Mouse (Mus musculus): ENCODE data around the gene Clps. TPM values are rescaled to one million over a fixed set of nuclear protein-coding genes. Genes with fewer than 3 reads are reported as not detected.

Clps gene
- total and polyA plus RNA-seq, 3 experiments = not detected

- TF ChIP-seq POLR2AphosphoS2 (IDR thresholded peaks at IDR 0.05; ENCODE audit: low read length) (no peak; the same call in 1 of the 2 replicates), EP300 (IDR thresholded peaks at IDR 0.05; ENCODE audit: low read depth in 1 of 2, low read length in 2 of 2) (peak in 1 of 2 experiments; percentile 29; a peak in 1 of 4 replicates), UBTF (IDR thresholded peaks at IDR 0.05; ENCODE audit: borderline replicate concordance, insufficient read depth, low read depth, low read length) (no peak), MYB (IDR thresholded peaks at IDR 0.05; ENCODE audit: low read depth, low read length) (0 out of 2 replicates have a peak, but pooled peaks have one; percentile 21)
Measured at GRCm38 (mm10) chr17:28523355-28524008, 37.1 kb downstream of the Clps start (continued).

DNA sequence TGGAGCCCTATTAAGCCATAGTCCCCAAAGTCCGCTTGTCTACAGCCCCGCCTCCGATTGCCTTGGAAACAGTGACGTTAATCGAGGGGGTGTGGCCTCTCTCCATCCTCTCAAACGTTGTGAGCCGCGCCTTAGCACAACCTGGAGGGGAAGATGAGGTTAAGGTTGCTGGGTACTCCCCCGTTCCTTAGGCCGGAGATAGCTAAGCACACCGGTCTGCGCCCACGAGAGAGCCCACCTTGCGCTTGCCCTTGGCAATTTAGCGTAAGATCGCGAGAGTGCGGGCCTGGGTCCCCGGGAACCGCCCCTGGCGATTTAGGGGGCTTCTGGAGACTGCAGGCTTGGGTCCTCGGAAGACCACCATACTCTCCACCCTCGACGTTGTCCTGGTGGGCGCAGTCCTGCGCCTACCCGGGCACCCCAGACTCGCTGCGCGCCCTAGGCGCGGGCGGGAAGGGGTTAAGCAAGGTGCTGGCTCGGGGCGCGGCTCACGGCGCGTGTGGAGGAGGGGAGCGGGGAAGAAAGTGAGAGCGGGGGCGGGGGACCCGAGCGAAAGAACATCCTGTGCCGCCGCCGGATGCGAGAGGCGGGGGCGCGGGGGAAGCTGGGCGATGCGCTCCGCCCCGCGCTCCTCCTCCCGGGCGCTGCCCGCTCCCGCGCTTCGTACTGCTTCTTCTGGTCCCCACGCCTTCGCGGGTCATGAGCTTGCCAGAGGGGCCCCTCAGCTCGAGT lies 37.8 kb downstream of the Clps start:
- Histone ChIP-seq H3K36me3 (ENCODE audit: control insufficient read depth in 1 of 2, insufficient read depth in 2 of 2, low read length in 2 of 2) (peaks cover 0 to 25% of the 10 kb centered on the region in 2 experiments; a peak in 2 of 4 replicates), H3K79me2 (ENCODE audit: control insufficient read depth, insufficient read depth, low read length, poor library complexity) (peaks cover 5% of the 10 kb centered on the region; the same call in 1 of the 2 replicates), H3K4me3 (ENCODE audit: control insufficient read depth in 1 of 2, insufficient read depth in 1 of 2, low read depth in 2 of 2, low read length in 2 of 2) (peak overlapping the region; percentile 61 to 63), H3K27ac (ENCODE audit: control insufficient read depth, low read depth, low read length) (peak overlapping the region; percentile 93), H3K9ac (ENCODE audit: control insufficient read depth, low read depth, low read length, poor library complexity, severe bottlenecking) (peak overlapping the region; percentile 94), H3K9me3 (replicated peaks; ENCODE audit: insufficient read depth, low read length) (no peaks in the 10 kb centered on the region), H3K4me1 (ENCODE audit: control insufficient read depth in 1 of 2, insufficient read depth in 2 of 2, low read length in 2 of 2) (peaks cover 8 to 34% of the 10 kb centered on the region in 2 experiments; a peak in 3 of 4 replicates), H3K27me3 (ENCODE audit: control insufficient read depth in 1 of 2, insufficient read depth in 2 of 2, low read length in 2 of 2) (no peaks in the 10 kb centered on the region)
- DNase-seq (ENCODE audit: low read depth, low spot score) = peak; percentile 94
- TF ChIP-seq ZMIZ1 (IDR thresholded peaks at IDR 0.05; ENCODE audit: low read depth, low read length) (peak; percentile 72; the same call in 1 of the 2 replicates), MYB (IDR thresholded peaks at IDR 0.05; ENCODE audit: low read depth, low read length) (no peak), ZNF384 (IDR thresholded peaks at IDR 0.05; ENCODE audit: low read depth, low read length) (no peak), POLR2AphosphoS5 (IDR thresholded peaks at IDR 0.05; ENCODE audit: borderline replicate concordance, low read depth, low read length) (no peak), ZC3H11A (IDR thresholded peaks at IDR 0.05; ENCODE audit: low read depth, low read length) (no peak), CTCF (IDR thresholded peaks at IDR 0.05 in 2 of 3, conservative IDR thresholded peaks at IDR 0.05 in 1 of 3; ENCODE audit: control insufficient read depth in 1 of 3, insufficient read depth in 1 of 3, low read depth in 2 of 3, low read length in 3 of 3, poor library complexity in 1 of 3, severe bottlenecking in 1 of 3) (no peak), MAFK (IDR thresholded peaks at IDR 0.05; ENCODE audit: borderline replicate concordance, low read depth, low read length) (no peak), USF1 (IDR thresholded peaks at IDR 0.05; ENCODE audit: low read depth, low read length) (no peak), E2F4 (IDR thresholded peaks at IDR 0.05; ENCODE audit: borderline replicate concordance, low read depth, low read length) (no peak), NRF1 (IDR thresholded peaks at IDR 0.05; ENCODE audit: insufficient read depth, low read depth, low read length, poor library complexity, severe bottlenecking) (no peak), MAX (IDR thresholded peaks at IDR 0.05; ENCODE audit: low read length) (no peak; the same call in 1 of the 2 replicates), POLR2AphosphoS2 (IDR thresholded peaks at IDR 0.05; ENCODE audit: low read length) (peak; percentile 60; the same call in 1 of the 2 replicates), BHLHE40 (IDR thresholded peaks at IDR 0.05; ENCODE audit: borderline replicate concordance, low read depth, low read length) (peak; percentile 59; the same call in 1 of the 2 replicates), MXI1 (IDR thresholded peaks at IDR 0.05; ENCODE audit: low read depth, low read length) (peak; percentile 74), POLR2A (IDR thresholded peaks at IDR 0.05; ENCODE audit: control insufficient read depth in 1 of 2, insufficient read depth in 1 of 2, low read depth in 1 of 2, low read length in 2 of 2, poor library complexity in 1 of 2) (peak in 1 of 2 experiments; percentile 66; a peak in 2 of 4 replicates), GATA1 (IDR thresholded peaks at IDR 0.05; ENCODE audit: low read depth, low read length) (no peak), UBTF (IDR thresholded peaks at IDR 0.05; ENCODE audit: borderline replicate concordance, insufficient read depth, low read depth, low read length) (no peak), ELF1 (IDR thresholded peaks at IDR 0.05; ENCODE audit: low read depth, low read length) (no peak), GABPA (IDR thresholded peaks at IDR 0.05; ENCODE audit: low read depth, low read length) (no peak), USF2 (IDR thresholded peaks at IDR 0.05; ENCODE audit: borderline replicate concordance in 1 of 2, insufficient read depth in 1 of 2, low read depth in 1 of 2, low read length in 2 of 2) (no peak), MAZ (IDR thresholded peaks at IDR 0.05; ENCODE audit: low read depth, low read length) (peak; percentile 90; the same call in 1 of the 2 replicates), CHD1 (IDR thresholded peaks at IDR 0.05; ENCODE audit: low read depth, low read length) (no peak), MEF2A (IDR thresholded peaks at IDR 0.05; ENCODE audit: extremely low read depth, insufficient replicate concordance, low read depth, low read length, poor library complexity, severe bottlenecking) (no peak), RAD21 (IDR thresholded peaks at IDR 0.05; ENCODE audit: low read depth, low read length) (no peak), ZKSCAN1 (IDR thresholded peaks at IDR 0.05; ENCODE audit: low read depth, low read length) (no peak), JUND (IDR thresholded peaks at IDR 0.05; ENCODE audit: low read depth, low read length) (no peak), SIN3A (IDR thresholded peaks at IDR 0.05; ENCODE audit: low read length) (no peak; the same call in 1 of the 2 replicates), ETS1 (IDR thresholded peaks at IDR 0.05; ENCODE audit: low read depth, low read length) (peak; percentile 55), CHD2 (IDR thresholded peaks at IDR 0.05; ENCODE audit: low read length) (peak; percentile 66; the same call in 1 of the 2 replicates)
